Mouse (Mus musculus) small intestine, adult 2 months (tissue): Measurements from ENCODE around the gene Hcn1. TPM values are rescaled to one million over a fixed set of nuclear protein-coding genes. Genes with fewer than 3 reads are reported as not detected.

Source experiments
- H3K27ac ChIP-seq: fragments of 200-500 bp; 2 replicates; pipeline ENCODE4 v1.5.1; 2012; ENCODE audit warnings: low read depth, low read length, control low read depth, inconsistent platforms; ENCODE audit not compliant: insufficient read depth
- H3K27me3 ChIP-seq: fragments of 200-500 bp; 2 replicates; pipeline ENCODE4 v1.6.1; 2012; ENCODE audit warnings: mild to moderate bottlenecking, moderate library complexity, low read length, inconsistent platforms; ENCODE audit not compliant: control insufficient read depth, insufficient read depth
- H3K36me3 ChIP-seq: fragments of 200-500 bp; 2 replicates; pipeline ENCODE4 v1.6.1; 2012; ENCODE audit warnings: mild to moderate bottlenecking, low read length, control low read depth, inconsistent platforms; ENCODE audit not compliant: control insufficient read depth, insufficient read depth
- H3K4me1 ChIP-seq: fragments of 200-500 bp; 2 replicates; pipeline ENCODE4 v1.6.1; 2012; ENCODE audit warnings: low read length, inconsistent platforms, mixed read lengths; ENCODE audit not compliant: control insufficient read depth, insufficient read depth, insufficient read length
- H3K4me3 ChIP-seq: fragments of 200-500 bp; 2 replicates; pipeline ENCODE4 v1.5.1; 2012; ENCODE audit warnings: low read depth, mild to moderate bottlenecking, control low read depth, inconsistent platforms, low read length, moderate library complexity
- CTCF ChIP-seq: fragments of 200-500 bp; IDR thresholded peaks from 2 replicates; pipeline ENCODE4 v1.5.1; 2012; ENCODE audit warnings: low read depth, mild to moderate bottlenecking, control low read depth, inconsistent platforms, low read length, moderate library complexity, mixed read lengths; ENCODE audit not compliant: insufficient replicate concordance, insufficient read length; ENCODE audit errors: extremely low read depth
- POLR2A ChIP-seq: fragments of 200-500 bp; IDR thresholded peaks from 2 replicates; pipeline ENCODE4 v1.6.1; 2012; ENCODE audit warnings: low read depth, mild to moderate bottlenecking, control low read depth, inconsistent platforms, low read length, moderate library complexity
- WGBS: fragments of 180-500 bp; shearing (Covaris S2); methylation state at CpG from one replicate; pipeline ENCODE4 v1.1.7; 2018; 5-methylcytosine and 5-hydroxymethylcytosine counted together
- polyA plus RNA-seq: library from polyadenylated mRNA; depleted of rRNA; stranded (reverse); fragments of >200 nt; gene quantifications from 2 replicates; pipeline ENCODE4 v1.2.3, GENCODE M21; 2012; rRNA removed

Hcn1 gene
- 0.04 and 0.16 TPM in 2 replicates for polyA plus RNA-seq

- peak within 1 kb of the TSS; percentile 63 for H3K4me3 ChIP-seq
- under 1% methylated on average over 45 of the region's 45 CpGs for WGBS
- H3K36me3 ChIP-seq: no peaks in the 10 kb centered on the region
- TF ChIP-seq CTCF: peak; percentile 48
- no peak for TF ChIP-seq POLR2A
- H3K4me1 ChIP-seq: peaks cover 8% of the 10 kb centered on the region
- peaks cover 12% of the 10 kb centered on the region for H3K27me3 ChIP-seq
- H3K27ac ChIP-seq: peak within 1 kb of the TSS; percentile 46; the same call in 1 of the 2 replicates
These were observed at the start of gene Hcn1 for GRCm38 (mm10) chr13:117602181-117602580. Hcn1 (plus strand) TSS chr13:117602320.

- H3K4me3 ChIP-seq: no peak overlapping the region
- TF ChIP-seq POLR2A: no peak
- TF ChIP-seq CTCF: no peak
- 69% methylated on average over 8 of the region's 8 CpGs for WGBS
- no peaks in the 10 kb centered on the region for H3K27me3 ChIP-seq
- H3K27ac ChIP-seq: no peak overlapping the region
- H3K36me3 ChIP-seq: no peaks in the 10 kb centered on the region
- H3K4me1 ChIP-seq: no peaks in the 10 kb centered on the region
These were observed 34.9 kb upstream of the Hcn1 start for GRCm38 (mm10) chr13:117567251-117567650.

- TF ChIP-seq CTCF: no peak
- TF ChIP-seq POLR2A: no peak
- H3K27me3 ChIP-seq: no peaks in the 10 kb centered on the region
- H3K27ac ChIP-seq: no peak overlapping the region
- 34% methylated on average over 3 of the region's 3 CpGs for WGBS
- H3K36me3 ChIP-seq: no peaks in the 10 kb centered on the region
- no peak overlapping the region for H3K4me3 ChIP-seq
- H3K4me1 ChIP-seq: no peaks in the 10 kb centered on the region
These were observed 30.4 kb upstream of the Hcn1 start for GRCm38 (mm10) chr13:117571747-117572146.

GRCm38 (mm10) chr13:117594494-117595182 lies 7.5 kb upstream of the Hcn1 start:
- 32% methylated on average over 10 of the region's 10 CpGs for WGBS
- H3K36me3 ChIP-seq: no peaks in the 10 kb centered on the region
- peak overlapping the region; percentile 57; the same call in 1 of the 2 replicates for H3K27ac ChIP-seq
- H3K27me3 ChIP-seq: no peaks in the 10 kb centered on the region
- TF ChIP-seq CTCF: no peak
- no peak for TF ChIP-seq POLR2A
- no peak overlapping the region for H3K4me3 ChIP-seq
- H3K4me1 ChIP-seq: peaks cover 2% of the 10 kb centered on the region; the same call in 1 of the 2 replicates

GRCm38 (mm10) chr13:117595183-117595532 lies 7.0 kb upstream of the Hcn1 start:
- H3K4me1 ChIP-seq: peaks cover 2% of the 10 kb centered on the region; the same call in 1 of the 2 replicates
- no peaks in the 10 kb centered on the region for H3K36me3 ChIP-seq
- 16% methylated on average over 3 of the region's 3 CpGs for WGBS
- peak overlapping the region; percentile 57; the same call in 1 of the 2 replicates for H3K27ac ChIP-seq
- H3K27me3 ChIP-seq: no peaks in the 10 kb centered on the region
- TF ChIP-seq CTCF (no peak), POLR2A (no peak)
- no peak overlapping the region for H3K4me3 ChIP-seq

- 12% methylated on average over 9 of the region's 9 CpGs for WGBS
- peaks cover 12% of the 10 kb centered on the region for H3K27me3 ChIP-seq
- peaks cover 8% of the 10 kb centered on the region for H3K4me1 ChIP-seq
- no peaks in the 10 kb centered on the region for H3K36me3 ChIP-seq
- TF ChIP-seq CTCF (no peak), POLR2A (no peak)
- peak overlapping the region; percentile 46; the same call in 1 of the 2 replicates for H3K27ac ChIP-seq
- no peak overlapping the region for H3K4me3 ChIP-seq
These were observed 672 bp upstream of the Hcn1 start for GRCm38 (mm10) chr13:117601331-117601965.
